Mouse (Mus musculus) left cerebral cortex, postnatal 4 days (tissue): Measurements from ENCODE around the gene Tmem91. TPM values are rescaled to one million over a fixed set of nuclear protein-coding genes. Genes with fewer than 3 reads are reported as not detected.

Experiments used
- DNase-seq: peaks from one replicate; pipeline ENCODE4 v3.0.0-alpha.2; 2022
- intact Hi-C: fragments of 180-260 bp; cut with DNase I; formaldehyde crosslinking; loops from one replicate; pipeline ENCODE4 v1.15.1; 2025
- total RNA-seq, 2 experiments: library from RNA; stranded (reverse); gene quantifications; 2 replicates each; pipeline ENCODE4 v1.2.3; 2021

The Tmem91 gene
- total RNA-seq, 2 experiments from 2014 or later, result 14.6 to 19.9 TPM

DNA sequence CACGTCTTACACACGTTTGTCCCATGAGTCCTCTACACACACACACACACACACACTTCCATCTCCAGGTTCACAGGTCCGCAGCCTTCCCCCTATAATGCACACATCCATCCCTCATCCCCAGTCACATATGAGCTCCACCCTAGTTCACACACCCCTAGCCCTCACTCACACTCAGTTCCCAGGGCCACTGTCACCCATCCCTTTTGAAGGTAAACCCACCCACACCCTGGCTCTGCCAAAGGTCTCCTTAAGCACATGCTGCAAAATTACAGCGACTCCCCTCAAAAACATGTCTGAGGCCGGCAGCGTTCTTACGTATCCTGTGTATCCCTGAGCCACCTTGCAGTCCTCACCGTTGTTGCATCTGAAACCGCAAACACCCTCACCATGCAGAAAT is 669 bp downstream of the Tmem91 start:
- intact Hi-C loops, result no loop called here
- no peak for DNase-seq

GRCm38 (mm10) chr7:25672442-25672841 is 2.5 kb downstream of the Tmem91 start:
- no peak for DNase-seq
- intact Hi-C loops, result no loop called here

DNA sequence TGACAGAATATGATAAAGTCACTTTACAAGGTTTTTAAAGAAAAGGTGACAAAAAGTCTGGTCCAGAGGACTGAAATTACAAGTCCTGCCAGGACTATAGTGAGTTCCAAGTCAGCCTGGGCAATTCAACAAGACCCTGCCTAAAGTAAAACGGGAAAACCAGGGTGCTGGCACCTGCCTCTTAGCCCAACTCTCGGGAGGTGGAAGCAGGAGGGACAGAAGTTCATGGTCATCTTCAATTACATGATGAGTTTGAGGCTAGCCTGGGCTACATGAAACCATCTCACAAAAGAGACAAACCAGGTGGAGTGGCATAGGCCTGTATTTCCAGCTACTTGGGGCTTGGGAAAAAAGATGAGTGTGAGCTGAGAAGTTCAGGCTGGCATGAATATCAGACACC is 3.3 kb downstream of the Tmem91 start:
- intact Hi-C loops, result no loop called here
- DNase-seq, result no peak

GRCm38 (mm10) chr7:25670096-25670495 is 4.9 kb downstream of the Tmem91 start:
- intact Hi-C loops, result no loop called here
- DNase-seq, result no peak

DNA sequence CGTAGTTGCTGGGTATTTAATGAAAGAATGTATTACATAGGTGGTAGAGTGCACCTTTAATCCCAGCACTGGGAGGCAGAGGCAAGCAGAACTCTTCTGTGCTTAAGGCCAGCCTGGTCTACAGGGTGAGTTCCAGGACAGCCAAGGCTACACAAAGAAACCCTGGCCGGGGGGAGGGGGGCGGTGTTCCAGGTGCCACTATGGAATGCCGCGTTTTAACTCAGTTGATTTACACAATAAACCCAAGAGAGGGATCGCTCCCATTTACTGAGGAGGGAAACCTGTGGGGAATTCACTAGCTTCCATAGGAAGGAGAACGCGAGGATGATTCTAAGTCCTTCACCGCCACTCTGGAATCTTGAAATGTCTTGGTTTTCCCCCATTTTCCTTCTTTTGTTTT is 5.3 kb downstream of the Tmem91 start:
- intact Hi-C loops, result no loop called here
- no peak for DNase-seq

- intact Hi-C loops, result no loop called here
- DNase-seq, result no peak
These were observed 5.8 kb downstream of the Tmem91 start for GRCm38 (mm10) chr7:25669158-25669557.

DNA sequence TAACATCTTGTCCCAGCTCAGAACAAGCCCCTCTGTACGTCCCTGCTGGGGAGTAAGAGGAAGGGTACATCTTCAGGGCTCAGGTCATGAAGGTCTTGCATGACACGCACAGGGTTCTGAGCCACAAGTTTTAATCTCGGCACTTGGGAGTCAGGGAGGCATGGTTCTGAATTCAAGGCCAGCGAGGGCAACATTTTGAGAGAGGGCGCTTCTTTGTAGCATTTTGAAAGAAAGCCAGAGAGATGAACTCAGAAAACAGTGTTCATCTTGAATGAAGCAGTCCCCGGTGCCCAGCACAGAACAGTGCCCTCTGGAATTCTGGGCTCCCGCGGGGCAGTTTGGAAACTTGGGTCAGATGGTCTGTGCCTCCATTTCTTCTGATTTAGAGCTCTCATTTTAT is 8.6 kb downstream of the Tmem91 start:
- intact Hi-C loops, result no loop called here

DNA sequence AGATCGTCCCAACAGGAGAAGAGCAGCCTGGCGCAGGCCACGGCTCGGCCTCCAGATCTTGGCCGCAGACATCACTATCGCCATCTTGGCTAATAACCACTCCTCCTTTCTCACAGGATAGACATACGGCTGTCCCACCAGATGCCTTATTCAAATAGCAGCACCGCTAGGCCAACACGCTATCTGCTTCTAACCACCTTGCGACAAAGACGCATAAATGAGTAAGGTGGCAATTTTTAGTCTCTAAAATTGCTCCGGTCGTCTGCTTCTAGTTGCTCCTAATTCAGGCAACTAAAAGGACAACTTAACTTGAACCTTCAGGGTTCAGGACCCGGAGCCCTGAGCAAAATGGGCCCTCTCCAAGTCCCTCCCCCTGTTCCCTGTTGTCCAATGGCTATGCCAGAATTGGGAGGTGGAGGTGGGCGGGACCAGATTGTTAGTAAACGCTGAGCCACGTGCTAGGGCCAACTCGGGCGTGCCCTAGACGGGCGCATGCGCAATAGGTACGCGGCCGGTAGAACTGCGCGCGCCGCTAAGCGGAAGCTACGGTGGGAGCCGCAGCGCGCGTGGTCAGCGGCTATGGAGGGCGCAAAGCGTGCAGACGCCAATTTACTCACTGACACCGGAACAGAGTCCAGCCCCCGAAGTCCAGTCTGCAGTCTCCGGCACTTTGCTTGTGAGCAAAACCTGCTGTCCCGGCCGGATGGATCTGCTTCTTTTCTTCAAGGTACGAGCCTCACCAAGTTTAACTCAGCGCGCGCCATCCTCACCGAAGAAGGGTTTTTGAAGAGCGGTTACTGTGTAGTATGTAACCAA is 16.1 kb downstream of the Tmem91 start, which contains the start of the genes Bckdha and Exosc5:
Gene Bckdha (minus strand): TSS at position 325 of the 816 bp plus-strand sequence.
Gene Exosc5 (plus strand): TSS at position 508 of the 816 bp plus-strand sequence.
- DNase-seq, result peak; percentile 99
- intact Hi-C loops, result no loop called here

More for the DNA sequence above, 8.6 kb downstream of the Tmem91 start:
- no peak for DNase-seq

- intact Hi-C loops, result no loop called here
- no peak for DNase-seq
These were observed 17.2 kb downstream of the Tmem91 start for GRCm38 (mm10) chr7:25657785-25658184.

- intact Hi-C loops, result no loop called here
- DNase-seq, result no peak
These were observed 19.2 kb downstream of the Tmem91 start for GRCm38 (mm10) chr7:25655601-25656428.

DNA sequence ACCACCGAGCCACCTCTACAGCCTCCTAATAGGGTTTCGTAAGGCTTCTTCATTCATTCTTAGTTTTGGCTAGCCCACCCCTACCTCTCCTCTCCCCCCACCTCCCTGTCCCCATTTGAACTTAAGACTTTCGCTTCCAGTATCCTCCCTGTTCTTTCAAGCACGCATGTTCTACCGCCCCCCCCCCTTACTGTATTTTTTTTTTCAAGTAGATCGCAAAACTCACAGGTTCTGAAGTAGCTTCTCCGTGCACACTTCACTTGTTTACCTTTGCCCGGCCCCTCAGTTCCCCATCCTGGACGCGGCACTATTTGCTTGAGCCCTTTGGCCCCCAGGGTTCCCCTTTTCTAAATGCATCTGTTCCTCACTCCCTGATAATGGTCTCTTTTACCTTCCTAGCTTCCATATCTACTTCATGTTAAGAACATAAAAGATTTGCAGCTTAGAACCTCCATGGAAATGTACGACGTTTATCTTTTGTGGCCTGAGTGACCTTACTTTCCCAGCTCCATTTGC is 22.7 kb downstream of the Tmem91 start:
- no peak for DNase-seq
- intact Hi-C loops, result no loop called here

- intact Hi-C loops, result no loop called here
- DNase-seq, result no peak
These were observed 23.7 kb downstream of the Tmem91 start for GRCm38 (mm10) chr7:25651281-25651680.

DNA sequence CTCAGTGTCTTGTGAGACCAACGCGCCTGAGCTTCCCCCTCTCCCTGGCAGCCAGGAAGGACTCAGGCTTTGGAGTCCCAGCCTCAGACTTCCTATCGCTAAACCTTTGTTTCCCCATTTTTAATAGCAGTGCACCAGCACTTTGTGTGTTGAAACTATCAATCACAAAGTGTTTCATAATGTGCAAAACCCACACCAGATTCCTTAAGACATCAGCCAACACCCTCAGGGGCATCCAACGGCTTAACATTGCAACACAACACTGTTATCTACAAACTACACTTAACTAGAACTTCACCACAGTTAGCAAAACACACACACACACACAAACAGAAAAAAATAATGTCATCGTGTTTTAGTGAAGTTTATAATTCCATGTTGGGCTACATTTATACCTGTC is 25.1 kb downstream of the Tmem91 start:
- intact Hi-C loops, result no loop called here
- no peak for DNase-seq

GRCm38 (mm10) chr7:25647574-25648123 is 27.3 kb downstream of the Tmem91 start:
- intact Hi-C loops, result no loop called here
- no peak for DNase-seq

DNA sequence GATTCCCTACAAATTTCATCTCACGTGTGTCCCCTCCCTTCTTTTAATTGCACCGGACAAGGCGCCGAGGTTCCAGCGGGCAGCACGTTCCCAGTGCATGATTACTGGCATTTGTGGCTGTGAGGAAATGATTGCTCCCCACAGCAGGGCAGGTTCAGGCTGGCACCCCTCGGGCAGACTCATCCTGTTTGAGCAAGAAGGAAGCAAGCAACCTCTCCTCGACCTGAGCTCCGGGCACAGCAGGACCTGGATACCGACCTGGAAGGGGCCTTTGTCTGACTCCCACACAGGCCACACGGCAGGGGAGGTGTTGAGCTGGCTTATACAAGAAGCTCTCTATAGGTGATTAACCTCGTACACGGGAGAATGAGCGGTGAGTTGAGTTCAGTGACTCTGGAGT is 29.9 kb downstream of the Tmem91 start:
- DNase-seq, result no peak
- intact Hi-C loops, result no loop called here

DNA sequence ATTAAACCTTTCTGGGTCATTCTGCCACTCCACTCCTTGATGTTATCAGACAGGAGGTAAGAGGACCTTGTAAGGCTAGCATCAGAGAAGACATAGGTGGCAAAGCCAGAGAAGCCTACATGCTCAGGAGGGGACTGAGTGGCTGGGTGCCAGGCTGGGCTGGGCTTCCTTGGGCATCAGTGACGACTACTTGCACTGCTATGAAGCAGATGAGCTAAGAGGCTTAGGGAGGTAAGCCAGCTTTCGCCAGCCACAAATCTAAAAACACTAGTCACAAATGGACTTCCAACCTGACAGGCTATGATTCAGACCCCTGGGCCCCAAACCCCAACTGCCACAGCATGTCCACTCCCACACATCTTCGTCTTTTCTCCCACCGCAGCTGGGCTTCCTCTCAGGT is 30.3 kb downstream of the Tmem91 start:
- intact Hi-C loops, result no loop called here
- no peak for DNase-seq

DNA sequence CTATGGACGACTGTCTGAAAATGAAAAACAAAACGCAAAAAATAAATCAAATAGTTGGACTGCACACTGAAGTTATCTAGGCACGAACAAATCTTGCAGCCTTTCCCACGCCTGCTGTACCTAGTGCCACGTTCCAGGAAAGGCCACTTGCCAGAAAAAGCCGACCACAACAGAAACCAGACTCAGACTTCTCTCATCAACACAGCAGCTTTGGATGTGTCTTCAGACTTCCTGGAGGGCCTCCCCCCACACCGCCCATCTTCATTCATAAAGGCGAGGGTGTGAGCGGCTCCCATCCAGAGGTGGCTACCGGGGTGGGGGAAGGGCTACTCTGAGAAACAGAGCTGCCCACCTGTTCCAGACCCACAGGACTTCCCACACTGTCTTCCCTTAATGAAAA is 30.8 kb downstream of the Tmem91 start:
- DNase-seq, result no peak
- intact Hi-C loops, result no loop called here

DNA sequence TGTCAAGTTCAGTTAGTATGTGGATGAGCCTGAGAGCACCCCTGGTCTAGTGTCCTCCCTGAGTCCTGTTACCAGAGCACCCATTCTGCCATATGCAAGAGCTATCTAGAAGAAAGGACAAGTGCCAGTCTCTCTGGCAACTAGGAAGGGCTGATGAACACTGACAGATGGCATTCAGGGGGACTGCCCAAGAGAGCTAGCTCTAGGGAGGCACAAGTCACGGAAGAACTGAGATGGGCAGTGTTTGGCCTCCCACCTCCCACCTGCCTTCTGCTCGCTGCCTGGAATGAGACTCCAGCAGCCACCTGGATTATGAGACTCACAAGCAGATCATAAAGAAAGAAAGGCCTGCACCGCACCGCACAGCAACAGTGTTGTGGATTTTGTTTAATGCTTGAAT is 35.2 kb downstream of the Tmem91 start:
- intact Hi-C loops, result no loop called here
- no peak for DNase-seq

DNA sequence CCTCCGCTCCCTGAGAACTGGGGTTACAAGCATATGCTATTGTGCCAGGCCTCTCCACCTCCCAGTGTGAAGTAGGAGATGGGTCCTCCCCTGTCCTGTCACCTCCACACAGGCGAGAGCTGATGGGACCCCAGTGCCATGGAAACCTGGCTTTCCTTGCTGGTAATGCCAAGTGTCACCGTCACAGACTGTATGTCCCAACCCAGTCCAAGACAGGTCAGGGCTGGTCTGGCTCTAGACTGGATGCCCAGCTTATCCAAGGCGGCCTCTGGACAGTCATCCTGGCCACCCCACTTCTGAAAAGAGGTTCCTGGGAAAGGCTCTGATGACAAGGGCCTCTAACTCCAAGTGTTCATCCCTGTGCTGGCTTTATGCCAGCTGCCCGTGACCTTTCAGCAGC is 37.9 kb downstream of the Tmem91 start:
- intact Hi-C loops, result no loop called here
- no peak for DNase-seq

GRCm38 (mm10) chr7:25636373-25636772 is 38.6 kb downstream of the Tmem91 start:
- intact Hi-C loops, result no loop called here

DNA sequence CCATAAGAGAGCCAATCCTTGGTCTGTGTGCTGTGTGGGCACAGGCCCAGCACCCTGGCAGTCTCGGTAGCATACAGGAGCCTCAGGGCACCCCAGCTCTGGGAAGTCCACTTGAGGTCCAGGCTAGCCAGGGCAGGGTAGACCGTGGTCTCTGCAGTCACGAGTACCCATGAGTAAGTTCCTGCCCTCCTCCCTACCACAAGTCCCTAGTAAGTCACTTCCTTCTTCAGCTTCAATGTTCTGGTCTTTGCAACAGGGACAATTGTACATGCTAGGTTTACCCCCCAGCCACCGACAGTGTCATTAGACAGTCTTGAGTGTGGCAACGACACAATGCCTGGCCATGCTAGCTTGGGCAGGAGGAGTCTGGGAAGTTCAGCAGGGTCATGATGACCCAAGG is 42.3 kb downstream of the Tmem91 start:
- no peak for DNase-seq
- intact Hi-C loops, result no loop called here

More at GRCm38 (mm10) chr7:25636373-25636772, 38.6 kb downstream of the Tmem91 start:
- no peak for DNase-seq
